Mouse (Mus musculus): ENCODE measurements around the gene Psmd4.
"Not testable (repeated sequence)": the region's sequence is repeated elsewhere in the genome, so short reads cannot be mapped to it uniquely, and the experiment has no call there.

Gene Psmd4

DNA sequence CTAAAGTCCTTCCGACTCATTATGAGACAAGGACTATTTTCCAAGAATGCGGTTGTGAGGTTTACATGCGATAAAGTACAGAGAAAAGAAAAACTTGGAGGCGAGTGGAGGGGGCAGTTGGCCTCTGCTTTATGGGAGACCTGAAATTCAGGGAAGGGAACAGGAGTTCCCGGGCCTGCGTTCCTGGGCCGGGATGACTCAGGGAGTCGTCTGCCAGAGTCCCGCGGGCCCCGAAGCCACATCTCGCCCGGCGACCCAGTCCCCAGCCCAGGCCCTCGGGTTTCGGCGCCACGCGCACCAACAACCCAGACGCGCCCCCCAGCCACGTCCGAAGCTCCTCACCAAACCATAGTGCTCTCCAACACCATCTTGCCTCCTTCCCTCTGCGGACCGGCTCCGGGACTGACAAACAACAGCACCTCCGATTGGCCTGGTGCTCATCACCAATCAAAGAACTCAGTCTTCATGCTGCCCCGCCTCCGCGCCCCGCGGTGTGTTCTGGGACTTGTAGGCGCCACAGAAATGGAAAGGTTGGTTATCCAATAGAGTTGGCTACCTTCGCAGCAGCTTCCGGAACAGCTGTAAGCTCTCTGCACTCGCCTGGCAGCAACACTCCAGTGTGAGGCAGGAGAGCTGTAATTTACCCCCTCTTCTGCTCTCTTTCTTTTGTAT, at the start of gene Psmd4:
Gene Psmd4 (minus strand): TSS at position 449 of the 672 bp plus-strand sequence.
- CTCF ChIA-PET = interaction anchor here (0.8 kb wide), 1 partner anchor 45 kb away, joined by 3 read pairs; no protein-coding TSS in a partner anchor

DNA sequence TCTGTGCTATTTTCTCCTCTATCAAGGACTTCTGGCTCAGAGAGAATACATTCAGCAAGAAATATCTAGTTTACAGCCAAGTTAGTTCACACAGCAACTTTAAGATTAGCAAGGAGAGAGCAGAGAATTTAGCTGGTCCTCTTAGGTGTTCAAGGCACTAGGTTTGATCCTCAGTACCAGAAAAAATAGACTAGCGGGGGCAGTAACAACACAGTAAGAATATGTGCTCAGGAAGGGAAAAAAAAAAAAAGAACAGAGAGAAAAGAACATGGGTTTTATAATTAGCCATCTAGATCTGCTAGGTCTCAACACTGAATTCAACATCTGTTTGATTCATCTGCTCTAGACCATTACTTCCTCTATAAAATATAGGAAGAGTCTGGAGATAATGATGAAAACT, 45.7 kb upstream of the Psmd4 start:
- CTCF ChIA-PET = interaction anchor here (1.0 kb wide), 1 partner anchor 46 kb away, joined by 3 read pairs; no protein-coding TSS in a partner anchor

- CTCF ChIA-PET = no interaction called here
Measured at GRCm38 (mm10) chr3:95071606-95072005, 29.2 kb upstream of the Psmd4 start.

DNA sequence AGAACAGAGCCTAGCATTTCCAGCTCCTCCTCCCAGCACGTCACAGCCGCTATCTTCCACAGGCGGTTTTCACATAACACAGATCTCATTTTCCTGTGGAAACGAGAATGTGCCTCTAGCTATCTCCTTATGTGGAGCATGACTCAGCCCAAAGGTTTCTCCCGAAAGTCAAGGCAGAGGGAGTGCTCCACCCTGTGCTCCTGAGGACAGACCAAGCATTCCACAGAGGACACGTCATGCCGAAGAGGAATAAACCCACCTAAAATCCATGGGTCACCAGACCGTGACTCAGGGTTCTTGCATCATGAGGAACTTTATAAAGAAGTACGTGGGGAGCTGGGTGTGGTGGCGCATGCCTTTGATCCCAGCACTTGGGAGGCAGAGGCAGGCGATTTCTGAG, 24.2 kb upstream of the Psmd4 start:
- CTCF ChIA-PET = no interaction called here

DNA sequence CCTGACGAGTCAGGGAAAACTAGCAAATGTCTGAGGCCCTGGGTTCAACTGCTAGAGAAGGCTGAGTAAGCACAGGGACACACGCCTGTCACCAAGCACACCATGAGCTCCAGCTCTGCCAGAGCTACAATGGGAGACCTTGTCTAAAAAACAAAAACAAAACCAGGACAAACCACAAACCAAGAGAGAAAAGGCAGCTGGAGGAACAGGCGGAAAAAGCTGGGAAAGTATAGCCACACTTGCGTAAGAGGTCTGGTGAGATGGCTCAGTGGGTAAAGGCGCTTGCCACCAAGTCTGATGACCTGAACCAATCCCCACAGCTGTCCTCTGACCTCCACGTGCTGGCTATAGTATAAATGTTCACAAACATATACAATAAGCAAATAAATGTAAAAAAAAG, 23.7 kb upstream of the Psmd4 start:
- CTCF ChIA-PET = no interaction called here

- CTCF ChIA-PET = no interaction called here
Measured at GRCm38 (mm10) chr3:95065553-95065952, 23.1 kb upstream of the Psmd4 start.

DNA sequence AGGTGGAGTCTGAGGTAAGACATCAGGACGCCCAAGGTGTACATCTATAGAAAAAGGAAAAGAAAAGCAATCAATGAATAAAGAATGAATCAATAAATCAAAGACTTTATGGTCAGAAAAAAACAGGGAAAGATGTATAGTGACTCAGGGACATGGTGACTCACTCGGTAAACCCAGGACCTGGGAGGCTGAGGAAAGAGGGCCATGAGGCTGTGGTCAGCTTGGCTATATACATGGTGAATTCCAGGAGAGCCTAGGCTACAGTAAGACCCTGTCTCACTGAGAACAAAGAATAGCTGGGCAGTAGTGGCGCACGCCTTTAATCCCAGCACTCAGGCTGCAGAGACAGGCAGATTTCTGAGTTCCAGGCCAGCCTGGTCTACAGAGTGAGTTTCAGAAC, 21.3 kb upstream of the Psmd4 start:
- CTCF ChIA-PET = no interaction called here

GRCm38 (mm10) chr3:95058078-95058477, 15.7 kb upstream of the Psmd4 start:
- CTCF ChIA-PET = no interaction called here

- CTCF ChIA-PET = no interaction called here
Measured at GRCm38 (mm10) chr3:95056275-95056674, 13.9 kb upstream of the Psmd4 start.

- CTCF ChIA-PET = interaction anchor here (0.6 to 1.1 kb wide), 2 partner anchors 21 to 39 kb away, joined by 3 to 5 read pairs; no protein-coding TSS in a partner anchor
Measured at GRCm38 (mm10) chr3:95054481-95055260, 12.3 kb upstream of the Psmd4 start.

- CTCF ChIA-PET = interaction anchor here (0.6 to 1.1 kb wide), 9 partner anchors 22 to 135 kb away, joined by 3 to 11 read pairs (median 6); partner anchors contain the start of gene Pip5k1a
Measured at GRCm38 (mm10) chr3:95053701-95054100, 11.3 kb upstream of the Psmd4 start.

DNA sequence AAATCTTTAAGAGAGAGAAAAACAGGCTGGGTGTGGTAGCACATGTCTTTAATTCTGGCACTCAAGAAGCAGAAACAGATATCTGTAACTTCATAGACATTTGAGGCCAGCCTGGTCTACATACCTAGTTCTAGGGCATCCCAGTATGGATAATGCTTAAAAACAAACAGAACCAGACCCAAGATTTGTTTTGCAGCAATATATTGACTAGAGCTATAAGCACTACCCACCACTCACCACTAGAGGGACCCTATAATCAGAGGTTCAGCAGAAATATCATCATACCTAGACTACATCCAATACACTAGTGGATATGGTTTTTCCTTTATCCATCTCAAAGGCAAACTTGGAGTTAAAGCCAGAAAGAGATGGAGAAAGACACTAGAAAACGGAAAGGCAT, 10.5 kb upstream of the Psmd4 start:
- CTCF ChIA-PET = interaction anchor here (0.6 to 0.7 kb wide), 6 partner anchors 55 to 539 kb away, joined by 3 to 11 read pairs (median 4); no protein-coding TSS in a partner anchor

DNA sequence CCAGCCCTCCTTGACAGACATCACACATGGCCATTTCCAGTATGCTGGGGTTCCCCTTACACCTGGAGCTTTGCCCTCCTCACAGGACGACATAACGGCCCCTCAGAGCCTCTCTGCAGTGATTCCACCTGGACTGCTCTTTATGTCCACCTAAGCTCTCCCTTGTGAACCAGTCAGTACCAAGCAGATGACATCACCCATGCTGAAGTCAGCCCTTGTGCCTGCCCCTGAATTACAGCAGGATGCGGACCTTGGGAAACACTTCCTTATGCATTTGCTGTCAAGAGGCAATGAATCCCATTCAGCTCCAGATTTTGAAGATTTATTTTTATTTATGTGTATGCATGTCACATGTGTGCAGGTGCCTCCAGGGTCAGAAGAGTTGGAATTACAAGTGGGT, 5.5 kb upstream of the Psmd4 start:
- CTCF ChIA-PET = no interaction called here

DNA sequence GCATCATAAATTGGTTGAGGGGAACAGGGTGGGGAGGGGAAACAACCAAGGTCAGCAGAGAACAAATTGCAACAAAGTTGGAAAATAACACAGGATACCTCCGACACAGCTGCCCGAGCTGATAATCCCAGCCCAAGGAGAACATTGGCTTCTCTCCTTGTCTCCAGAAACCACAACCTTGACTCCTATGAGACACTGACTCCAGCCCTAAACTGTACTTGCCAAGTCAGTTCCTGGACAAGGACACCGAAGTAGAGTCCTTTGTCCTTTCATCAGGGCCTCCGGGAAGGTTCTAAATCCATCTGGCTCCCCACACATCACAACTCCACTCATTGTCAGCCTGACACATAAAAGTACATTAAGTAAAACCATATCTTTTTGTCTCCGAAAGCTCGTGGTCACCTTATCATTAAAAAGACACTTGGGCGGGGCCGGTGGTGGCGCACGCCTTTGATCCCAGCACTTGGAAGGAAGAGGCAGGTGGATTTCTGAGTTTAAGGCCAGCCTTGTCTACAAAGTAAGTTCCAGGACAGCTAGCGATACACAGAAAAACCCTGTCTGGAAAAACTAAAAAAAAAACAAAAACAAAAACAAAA, 4.1 kb upstream of the Psmd4 start:
- CTCF ChIA-PET = no interaction called here

DNA sequence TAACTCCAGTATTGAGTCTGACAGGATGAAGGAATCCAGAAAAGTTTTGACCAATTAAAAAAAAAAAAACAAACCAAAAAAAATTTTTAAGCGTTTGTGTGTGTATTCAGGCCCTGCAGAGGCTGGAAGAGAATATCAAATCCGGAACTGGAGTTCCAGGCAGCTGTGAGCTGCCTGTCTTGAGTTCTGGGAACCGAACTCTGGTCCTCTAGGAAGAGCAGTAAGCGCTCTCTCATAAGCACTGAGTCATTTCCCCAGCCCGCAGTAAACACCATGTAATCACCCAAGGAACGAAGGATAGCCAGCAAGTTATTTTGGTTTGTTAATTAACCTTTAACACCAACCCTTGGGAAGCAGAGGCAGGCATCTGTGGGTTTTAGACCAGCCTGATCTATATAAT, 837 bp upstream of the Psmd4 start:
- CTCF ChIA-PET = interaction anchor here (0.6 to 0.7 kb wide), 3 partner anchors 9 to 107 kb away, joined by 3 to 8 read pairs (median 6); no protein-coding TSS in a partner anchor

GRCm38 (mm10) chr3:95042838-95043229, 420 bp upstream of the Psmd4 start:
- CTCF ChIA-PET = interaction anchor here (0.6 to 0.7 kb wide), 2 partner anchors 9 to 96 kb away, joined by 6 to 8 read pairs; no protein-coding TSS in a partner anchor

DNA sequence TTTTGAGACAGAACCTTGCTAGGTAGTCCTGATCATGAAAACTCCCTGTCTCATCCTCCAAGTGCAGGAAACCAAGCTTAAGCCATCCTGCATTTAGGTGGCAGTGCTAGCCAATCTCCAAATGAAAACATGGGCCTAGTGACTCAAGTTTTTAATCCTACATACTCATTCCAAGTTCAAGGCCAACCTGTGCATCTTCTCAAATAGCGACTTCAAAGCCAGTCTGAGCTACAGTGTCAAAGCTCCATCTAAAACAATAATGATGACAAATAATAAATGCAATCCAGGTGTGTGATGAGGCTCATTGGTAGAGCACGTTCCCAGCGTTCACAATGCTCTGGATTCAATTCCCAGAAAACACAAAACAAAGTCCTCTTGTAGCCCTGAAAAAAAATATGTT, 789 bp downstream of the Psmd4 start:
- CTCF ChIA-PET = interaction anchor here (0.8 kb wide), 1 partner anchor 46 kb away, joined by 3 read pairs; no protein-coding TSS in a partner anchor

- CTCF ChIA-PET = no interaction called here
Measured at GRCm38 (mm10) chr3:95029953-95030352, 12.5 kb downstream of the Psmd4 start.

GRCm38 (mm10) chr3:95029291-95029827, 13.1 kb downstream of the Psmd4 start:
- CTCF ChIA-PET = not testable (repeated sequence)

DNA sequence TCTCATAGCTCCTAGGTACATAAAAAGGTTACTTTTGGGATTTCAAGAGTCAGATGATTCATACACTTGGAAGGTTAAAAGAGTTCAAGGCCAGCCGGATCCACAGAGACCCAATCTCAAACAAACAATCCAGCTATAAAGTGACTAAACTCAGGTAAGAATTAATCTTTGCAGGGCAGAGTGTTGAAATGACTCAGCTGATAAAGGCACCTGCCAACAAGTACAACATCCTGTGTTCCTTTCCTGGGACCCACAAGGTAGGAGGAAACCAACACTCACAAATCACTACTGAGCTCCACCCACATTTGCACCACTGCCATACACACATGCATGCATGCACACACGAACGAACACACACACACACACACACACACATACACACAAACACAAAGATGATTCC, 13.8 kb downstream of the Psmd4 start:
- CTCF ChIA-PET = no interaction called here

DNA sequence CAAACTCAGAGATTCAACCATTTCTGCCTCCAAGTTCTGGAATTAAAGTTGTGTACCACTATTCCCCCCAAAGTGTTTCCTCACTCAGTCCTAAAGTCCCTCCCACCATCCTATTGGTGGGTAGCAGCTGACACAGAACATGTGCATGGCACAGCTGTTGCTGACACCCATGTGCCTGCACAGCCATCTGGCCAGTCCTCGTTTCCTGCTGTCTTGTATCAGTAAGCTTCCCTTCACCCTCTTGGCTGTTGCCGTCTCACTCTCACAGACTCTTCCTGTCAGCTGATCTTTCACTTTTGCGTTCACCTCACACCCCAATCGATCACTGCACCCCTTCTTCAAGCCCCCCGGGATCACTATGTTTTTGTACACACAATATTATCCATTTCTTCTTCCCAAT, 14.7 kb downstream of the Psmd4 start:
- CTCF ChIA-PET = no interaction called here

GRCm38 (mm10) chr3:95027057-95027645, 15.3 kb downstream of the Psmd4 start:
- CTCF ChIA-PET = interaction anchor here (0.6 to 0.7 kb wide), 2 partner anchors 8 to 80 kb away, joined by 3 to 4 read pairs; no protein-coding TSS in a partner anchor
